ENCODE assay signal across 13 mouse cellular contexts in the genomic region with DNA sequence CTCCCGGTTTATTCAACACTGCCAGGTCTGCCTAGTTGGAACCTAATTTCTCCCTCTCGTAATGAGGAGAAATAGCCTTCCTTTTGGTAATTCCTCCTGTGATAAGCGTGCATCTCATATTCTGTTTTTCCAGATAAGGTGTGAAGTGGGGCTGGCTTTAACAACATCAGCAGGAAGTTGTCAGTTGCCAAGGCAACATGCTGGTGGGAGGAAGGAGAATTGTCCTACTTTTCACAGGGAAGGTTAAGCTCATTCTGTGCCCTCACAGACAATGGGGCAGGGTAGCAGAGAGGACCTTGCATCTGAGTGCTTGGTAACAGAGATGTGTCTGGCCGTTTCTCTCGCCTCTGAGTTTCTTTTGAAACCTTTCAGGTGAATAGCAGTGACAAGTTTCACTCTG. TPM values are rescaled to one million over a fixed set of nuclear protein-coding genes. Genes with fewer than 3 reads are reported as not detected.
DNase-seq lines count a peak whose midpoint lies in the region; ATAC-seq lines count a peak whose summit lies in the region.
"Had no signal": no experiment of that assay in that cellular context is flagged by ENCODE, and none has a peak within 500 bp of the region (broad histone marks: within the 10 kb centered on the region; RNA-seq: fewer than 3 reads in every experiment).

No protein-coding gene starts in this region.

- peaks cover 12% of the 10 kb centered on the region for H3K4me1 ChIP-seq in heart, embryonic 13.5 days
- H3K4me1 ChIP-seq in heart, embryonic 12.5 days (replicated peaks): peaks cover 11% of the 10 kb centered on the region
- H3K4me1 ChIP-seq in midbrain, embryonic 14.5 days (ENCODE audit: control insufficient read depth, insufficient read depth, low read length): peaks cover 13% of the 10 kb centered on the region; the same call in 1 of the 2 replicates

- no peak overlapping the region for H3K9ac ChIP-seq in heart, embryonic 13.5 days
- no peak overlapping the region for H3K9ac ChIP-seq in heart, embryonic 12.5 days
- H3K9ac ChIP-seq in midbrain, embryonic 14.5 days (replicated peaks; ENCODE audit: low read length): no peak overlapping the region
- H3K9ac ChIP-seq: liver, embryonic 15.5 days had no signal

- H3K36me3 ChIP-seq in heart, embryonic 13.5 days: no peaks in the 10 kb centered on the region
- no peaks in the 10 kb centered on the region for H3K36me3 ChIP-seq in heart, embryonic 12.5 days
- H3K36me3 ChIP-seq in midbrain, embryonic 14.5 days (ENCODE audit: control insufficient read depth, insufficient read depth, low read length): no peaks in the 10 kb centered on the region
- H3K36me3 ChIP-seq: embryonic facial prominence, embryonic 10.5 days; liver, embryonic 15.5 days had no signal

- DNase-seq in right cerebral cortex, adult 2 months (ENCODE audit: low spot score in 2 of 2): peak; percentile 19 to 27
- no peak for DNase-seq in right cerebral cortex, postnatal 25 days
- peak; percentile 57 for DNase-seq in midbrain, embryonic 14.5 days
- peak; percentile 41 for DNase-seq in thymus, postnatal 4 days
- DNase-seq in yolk sac, embryonic 10.5 days (ENCODE audit: low spot score): no peak
- DNase-seq in T-cell, adult 2 months (ENCODE audit: low spot score): no peak
- DNase-seq: cerebellum, adult 11 months; kidney, adult 11 months; layer of hippocampus, postnatal 36 days had no signal

- H3K4me2 ChIP-seq in heart, embryonic 13.5 days: no peak overlapping the region
- H3K4me2 ChIP-seq in heart, embryonic 12.5 days: no peak overlapping the region
- no peak overlapping the region for H3K4me2 ChIP-seq in midbrain, embryonic 14.5 days (ENCODE audit: low read length)
- H3K4me2 ChIP-seq: liver, embryonic 15.5 days had no signal

- no peaks in the 10 kb centered on the region for H3K27me3 ChIP-seq in heart, embryonic 13.5 days (replicated peaks)
- no peaks in the 10 kb centered on the region for H3K27me3 ChIP-seq in heart, embryonic 12.5 days (replicated peaks)
- no peaks in the 10 kb centered on the region for H3K27me3 ChIP-seq in midbrain, embryonic 14.5 days (ENCODE audit: control insufficient read depth, insufficient read depth, low read length)
- H3K27me3 ChIP-seq: liver, embryonic 15.5 days had no signal

- H3K4me3 ChIP-seq in heart, embryonic 13.5 days: no peak overlapping the region
- H3K4me3 ChIP-seq in heart, embryonic 12.5 days: no peak overlapping the region
- H3K4me3 ChIP-seq in midbrain, embryonic 14.5 days (replicated peaks; ENCODE audit: low read depth, low read length): no peak overlapping the region
- H3K4me3 ChIP-seq: embryonic facial prominence, embryonic 10.5 days; liver, embryonic 15.5 days had no signal

- H3K9me3 ChIP-seq in heart, embryonic 13.5 days: no peaks in the 10 kb centered on the region
- no peaks in the 10 kb centered on the region for H3K9me3 ChIP-seq in heart, embryonic 12.5 days (replicated peaks)
- H3K9me3 ChIP-seq in midbrain, embryonic 14.5 days (ENCODE audit: control insufficient read depth, low read length): no peaks in the 10 kb centered on the region
- H3K9me3 ChIP-seq: embryonic facial prominence, embryonic 10.5 days; liver, embryonic 15.5 days had no signal

- ATAC-seq in heart, embryonic 13.5 days (ENCODE audit: extremely low read depth, insufficient number of reproducible peaks, low FRiP score, low TSS enrichment): no peak
- ATAC-seq in heart, embryonic 12.5 days (ENCODE audit: insufficient number of reproducible peaks, low FRiP score): no peak
- no peak for ATAC-seq in midbrain, embryonic 14.5 days (ENCODE audit: low FRiP score, low TSS enrichment)

- peak overlapping the region; percentile 12; the same call in 1 of the 2 replicates for H3K27ac ChIP-seq in heart, embryonic 13.5 days (replicated peaks)
- H3K27ac ChIP-seq in heart, embryonic 12.5 days (ENCODE audit: poor library complexity, severe bottlenecking): no peak overlapping the region
- H3K27ac ChIP-seq in midbrain, embryonic 14.5 days (replicated peaks; ENCODE audit: low read depth, low read length): peak overlapping the region; percentile 38; the same call in 1 of the 2 replicates
- H3K27ac ChIP-seq: embryonic facial prominence, embryonic 10.5 days; liver, embryonic 15.5 days had no signal

- WGBS in heart, embryonic 13.5 days: 41% methylated on average over 5 of the region's 5 CpGs
- WGBS in heart, embryonic 12.5 days: 40% methylated on average over 5 of the region's 5 CpGs
- WGBS in midbrain, embryonic 14.5 days: 30% methylated on average over 5 of the region's 5 CpGs

RNA-seq across cellular contexts. Expression of gene Tshz2, which starts 47.1 kb away (rescaled TPM):
- polyA plus RNA-seq in heart, embryonic 13.5 days (2015; fragmentation: Nextera tagmentation; extraction: Ambion mirVana): 4.0 and 4.1 TPM in 2 replicates
- polyA plus RNA-seq in heart, embryonic 12.5 days (2016; fragmentation: Nextera tagmentation; extraction: Ambion mirVana): 5.6 and 5.8 TPM in 2 replicates
- 13.0 and 13.3 TPM in 2 replicates for polyA plus RNA-seq in midbrain, embryonic 14.5 days (2014; fragmentation: Nextera tagmentation; extraction: Ambion mirVana)

Comparison
In these comparisons a context has a peak if more than half of its experiments do, and no peak if none do; other contexts are left out.
1. DNase-seq: peak in right cerebral cortex, adult 2 months (2 of 2), midbrain, embryonic 14.5 days (single experiment) and thymus, postnatal 4 days (single experiment); none in right cerebral cortex, postnatal 25 days (single experiment), yolk sac, embryonic 10.5 days (single experiment) and T-cell, adult 2 months (single experiment).